13 mouse cellular contexts compared by ENCODE assay signal in the genomic region with DNA sequence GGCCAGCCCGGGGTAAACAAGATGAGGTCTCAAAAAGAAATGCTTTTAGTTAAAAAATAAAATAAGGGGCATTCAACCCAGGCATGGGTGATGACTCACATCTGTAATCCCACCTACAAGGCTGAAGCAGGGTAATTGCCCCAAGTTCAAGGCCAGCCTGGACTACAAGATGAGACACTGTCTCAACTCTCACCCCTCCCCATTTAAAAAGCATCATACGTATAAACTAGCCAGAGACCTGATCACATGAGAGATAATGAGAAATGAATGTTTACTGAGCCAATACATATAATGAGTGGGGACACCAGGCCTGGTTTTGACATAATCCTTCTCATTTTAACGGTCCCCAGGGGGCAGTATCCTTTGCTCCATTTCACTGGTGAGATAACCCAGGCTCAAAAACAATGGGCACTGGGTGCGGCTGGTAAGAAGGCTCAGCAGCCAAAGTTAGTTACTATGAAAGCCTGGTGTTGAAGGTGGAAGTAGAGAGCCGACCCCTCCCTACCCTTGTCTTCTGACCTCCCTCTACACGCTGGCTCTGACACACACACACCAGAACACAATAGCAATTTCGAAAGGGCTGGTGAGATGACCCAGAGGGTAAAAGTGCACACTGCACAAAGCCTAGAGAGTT. TPM values are rescaled to one million over a fixed set of nuclear protein-coding genes. Genes with fewer than 3 reads are reported as not detected.
DNase-seq lines count a peak whose midpoint lies in the region; ATAC-seq and TF ChIP-seq lines count a peak whose summit lies in the region.
"Had no signal": no experiment of that assay in that cellular context is flagged by ENCODE, and none has a peak within 500 bp of the region (broad histone marks: within the 10 kb centered on the region; RNA-seq: fewer than 3 reads in every experiment).

No protein-coding gene starts in this region.

- H3K4me1 ChIP-seq in thymus, adult 2 months (replicated peaks; ENCODE audit: control insufficient read depth, insufficient read depth, low read length): no peaks in the 10 kb centered on the region
- H3K4me1 ChIP-seq in forebrain, embryonic 14.5 days (ENCODE audit: control insufficient read depth, insufficient read depth, low read length): no peaks in the 10 kb centered on the region
- H3K4me1 ChIP-seq: intestine, embryonic 15.5 days had no signal

- H3K27me3 ChIP-seq in thymus, adult 2 months (ENCODE audit: control insufficient read depth, insufficient read depth, low read length): no peaks in the 10 kb centered on the region
- no peaks in the 10 kb centered on the region for H3K27me3 ChIP-seq in splenic B cell, adult 2 months (ENCODE audit: control insufficient read depth, insufficient read depth, low read length, poor library complexity, severe bottlenecking)
- no peaks in the 10 kb centered on the region for H3K27me3 ChIP-seq in forebrain, embryonic 14.5 days (replicated peaks; ENCODE audit: control insufficient read depth, insufficient read depth, low read length)

- WGBS in thymus, adult 2 months: 70% methylated on average over 7 of the region's 7 CpGs
- 70% methylated on average over 7 of the region's 7 CpGs for WGBS in forebrain, embryonic 14.5 days

- no peak for TF ChIP-seq CTCF in thymus, adult 2 months (IDR thresholded peaks at IDR 0.05; ENCODE audit: borderline replicate concordance, control insufficient read depth, extremely low read depth, insufficient read depth, low read length, poor library complexity)

- peak; percentile 98 for DNase-seq in heart, adult 11 months
- no peak for DNase-seq in heart, postnatal 36 days
- DNase-seq in thymus, adult 2 months: peak; percentile 16
- no peak for DNase-seq in thymus, postnatal 4 days
- peak; percentile 45 for DNase-seq in induced T-regulatory cell, adult 2 months (ENCODE audit: low read depth)
- peak; percentile 42 for DNase-seq in splenic B cell, adult 2 months (ENCODE audit: low read depth, low spot score)
- no peak for DNase-seq in frontal cortex, adult 2 months (ENCODE audit: extremely low spot score in 1 of 2, low spot score in 1 of 2)
- DNase-seq in forebrain, embryonic 14.5 days (ENCODE audit: low spot score): no peak
- DNase-seq: midbrain, embryonic 14.5 days; right cerebral cortex, postnatal 14 days; thymus, postnatal 36 days had no signal

- H3K36me3 ChIP-seq in thymus, adult 2 months (ENCODE audit: control insufficient read depth, insufficient read depth, low read length): no peaks in the 10 kb centered on the region
- H3K36me3 ChIP-seq in splenic B cell, adult 2 months (ENCODE audit: control insufficient read depth, insufficient read depth, low read length, poor library complexity, severe bottlenecking): no peaks in the 10 kb centered on the region
- H3K36me3 ChIP-seq in forebrain, embryonic 14.5 days (ENCODE audit: control insufficient read depth, insufficient read depth, low read length): no peaks in the 10 kb centered on the region
- H3K36me3 ChIP-seq: embryonic facial prominence, embryonic 13.5 days; intestine, embryonic 15.5 days had no signal

- intact Hi-C loops in heart, postnatal 36 days (cut with DNase I): no loop called here

- H3K9ac ChIP-seq in forebrain, embryonic 14.5 days (ENCODE audit: low read length): no peak overlapping the region
- H3K9ac ChIP-seq: embryonic facial prominence, embryonic 13.5 days; intestine, embryonic 15.5 days had no signal

- no peak overlapping the region for H3K4me2 ChIP-seq in forebrain, embryonic 14.5 days (ENCODE audit: low read length)
- H3K4me2 ChIP-seq: embryonic facial prominence, embryonic 13.5 days; intestine, embryonic 15.5 days had no signal

- H3K4me3 ChIP-seq in thymus, adult 2 months (ENCODE audit: control insufficient read depth, insufficient read depth, low read length): no peak overlapping the region
- no peak overlapping the region for H3K4me3 ChIP-seq in forebrain, embryonic 14.5 days (ENCODE audit: low read depth, low read length)
- H3K4me3 ChIP-seq: embryonic facial prominence, embryonic 13.5 days; intestine, embryonic 15.5 days had no signal

- ATAC-seq in forebrain, embryonic 14.5 days: no peak
- ATAC-seq: intestine, embryonic 15.5 days had no signal

- no peaks in the 10 kb centered on the region for H3K9me3 ChIP-seq in forebrain, embryonic 14.5 days (replicated peaks; ENCODE audit: control insufficient read depth, low read length)
- H3K9me3 ChIP-seq: embryonic facial prominence, embryonic 13.5 days; intestine, embryonic 15.5 days had no signal

- no peak overlapping the region for H3K27ac ChIP-seq in thymus, adult 2 months (ENCODE audit: control insufficient read depth, insufficient read depth, low read length)
- H3K27ac ChIP-seq in forebrain, embryonic 14.5 days (ENCODE audit: low read depth, low read length): no peak overlapping the region
- H3K27ac ChIP-seq: embryonic facial prominence, embryonic 13.5 days; intestine, embryonic 15.5 days had no signal

- TF ChIP-seq POLR2A in thymus, adult 2 months (IDR thresholded peaks at IDR 0.05; ENCODE audit: control insufficient read depth, extremely low read depth, insufficient read depth, low read length, poor library complexity): no peak

RNA-seq across cellular contexts. Expression of a gene that starts 8.9 kb away (rescaled TPM):
- total RNA-seq in heart, postnatal 36 days (2021): 10 to 100 TPM; 26.8 to 36.3 TPM
- polyA plus RNA-seq in thymus, adult 2 months (2012; rRNA removed): 4.1 and 4.3 TPM in 2 replicates
- polyA plus RNA-seq in frontal cortex, adult 2 months (2012; rRNA removed): 27.0 and 29.0 TPM in 2 replicates
- 2.4 and 2.7 TPM in 2 replicates for polyA plus RNA-seq in forebrain, embryonic 14.5 days (2014; fragmentation: Nextera tagmentation; extraction: Ambion mirVana)

Comparison
In these comparisons a context has a peak if more than half of its experiments do, and no peak if none do; other contexts are left out.
1. DNase-seq: peak in heart, adult 11 months (single experiment), thymus, adult 2 months (single experiment), induced T-regulatory cell, adult 2 months (single experiment) and splenic B cell, adult 2 months (single experiment); none in heart, postnatal 36 days (0 of 2), thymus, postnatal 4 days (single experiment), frontal cortex, adult 2 months (0 of 2) and forebrain, embryonic 14.5 days (single experiment).